Mouse (Mus musculus) layer of hippocampus, adult 9-10 months (tissue): ENCODE measurements around the gene Syngr2.
A peak's percentile ranks its signal among the peaks of the same experiment; 100 is the strongest.
"Not testable (repeated sequence)": the region's sequence is repeated elsewhere in the genome, so short reads cannot be mapped to it uniquely, and the experiment has no call there.

Source experiments
- DNase-seq: peaks from one replicate; pipeline ENCODE4 v3.0.0; 2022; ENCODE audit warnings: low spot score

Gene Syngr2

DNA sequence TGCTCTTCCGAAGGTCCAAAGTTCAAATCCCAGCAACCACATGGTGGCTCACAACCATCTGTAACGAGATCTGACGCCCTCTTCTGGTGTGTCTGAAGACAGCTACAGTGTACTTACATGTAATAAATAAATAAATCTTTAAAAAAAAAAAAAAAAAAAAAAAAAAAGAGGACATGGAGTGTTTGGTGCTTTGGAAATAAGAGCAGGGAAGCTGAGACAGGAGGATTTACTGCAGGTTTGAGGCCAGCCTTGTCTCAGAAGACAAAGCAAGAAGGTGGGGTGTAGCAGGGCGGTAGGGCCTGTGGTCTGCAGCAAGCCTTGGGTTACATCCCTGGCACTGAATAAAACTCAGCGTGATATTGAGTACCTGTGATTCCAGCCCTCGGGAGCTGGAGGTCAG lies 24.0 kb downstream of the Syngr2 start:
- DNase-seq, result not testable (repeated sequence)

DNA sequence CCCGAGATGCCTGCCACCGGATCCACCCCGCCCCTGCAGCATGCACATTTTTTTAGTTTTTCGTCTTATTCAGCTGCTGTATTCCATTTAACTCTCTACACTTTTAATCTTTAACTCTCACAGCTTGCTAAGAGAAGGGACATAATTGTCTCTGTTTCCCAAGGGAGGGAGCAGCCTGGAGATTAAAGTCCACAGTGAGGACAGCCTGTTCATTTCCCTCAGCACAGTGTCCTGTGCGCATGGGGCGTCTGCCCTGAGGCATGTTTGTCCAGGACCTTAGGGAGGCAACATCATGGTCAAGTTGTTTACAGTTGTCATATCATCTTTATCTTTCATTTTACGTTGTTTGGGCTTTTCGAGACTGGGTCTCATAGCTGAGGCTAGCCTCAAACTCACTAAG lies 24.6 kb downstream of the Syngr2 start:
- DNase-seq, result no peak

DNA sequence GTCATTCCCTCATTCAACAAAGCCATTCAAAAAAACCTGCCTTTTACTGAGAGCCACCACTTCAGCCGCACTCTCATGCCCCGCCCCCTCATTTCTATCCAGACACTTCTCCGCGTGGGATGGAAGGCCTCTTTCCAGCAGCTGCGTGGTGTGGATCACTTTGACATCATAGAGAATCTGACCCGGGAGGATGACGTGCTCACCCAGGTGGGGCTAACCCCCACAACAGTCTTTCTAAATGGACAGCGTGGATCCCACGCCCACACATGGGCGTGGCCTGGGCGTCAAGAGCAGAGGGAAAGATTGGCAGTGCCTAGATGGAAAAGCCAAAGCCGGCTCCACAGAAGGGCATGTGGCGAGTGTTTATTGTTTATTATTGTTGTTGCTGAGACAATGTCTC lies 26.8 kb downstream of the Syngr2 start:
- no peak for DNase-seq

DNA sequence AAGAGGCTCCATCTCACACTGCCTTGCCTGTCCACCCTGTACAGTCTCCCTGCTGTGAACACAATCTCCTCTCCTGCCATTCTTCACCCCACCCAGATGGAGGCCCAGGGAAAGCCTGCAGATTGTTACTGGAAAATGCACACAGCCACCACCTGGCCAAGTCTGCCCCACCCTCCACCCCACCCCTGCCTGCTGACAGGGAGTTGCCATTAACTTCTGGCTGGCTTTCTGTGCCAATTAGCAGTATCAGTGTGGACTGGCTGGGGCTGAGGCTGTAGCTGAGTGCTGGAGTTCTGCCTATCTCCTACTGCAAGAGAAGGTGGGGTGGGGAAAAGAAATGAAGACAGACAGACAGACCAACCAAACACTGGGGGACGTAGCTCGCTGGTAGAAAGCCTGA lies 29.1 kb downstream of the Syngr2 start:
- DNase-seq, result no peak

DNA sequence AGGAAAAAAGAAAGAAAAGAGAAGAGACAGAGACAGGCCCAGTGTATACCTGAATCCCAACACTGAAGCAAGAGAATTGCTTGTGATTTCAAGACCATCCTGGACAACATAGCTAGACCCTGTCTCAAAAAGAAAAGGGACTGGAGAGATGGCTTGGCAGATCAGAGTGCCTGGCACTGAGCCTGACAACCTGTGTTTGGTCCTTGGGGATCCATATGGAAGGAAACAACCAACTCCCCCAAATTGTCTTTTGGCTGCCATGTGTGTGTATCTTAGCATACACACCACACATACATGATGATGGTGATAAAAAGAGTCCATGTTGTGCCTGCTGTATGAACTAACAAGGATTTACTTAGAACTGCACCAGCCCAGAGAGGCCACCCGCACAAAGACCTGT lies 29.6 kb downstream of the Syngr2 start:
- DNase-seq, result no peak

DNA sequence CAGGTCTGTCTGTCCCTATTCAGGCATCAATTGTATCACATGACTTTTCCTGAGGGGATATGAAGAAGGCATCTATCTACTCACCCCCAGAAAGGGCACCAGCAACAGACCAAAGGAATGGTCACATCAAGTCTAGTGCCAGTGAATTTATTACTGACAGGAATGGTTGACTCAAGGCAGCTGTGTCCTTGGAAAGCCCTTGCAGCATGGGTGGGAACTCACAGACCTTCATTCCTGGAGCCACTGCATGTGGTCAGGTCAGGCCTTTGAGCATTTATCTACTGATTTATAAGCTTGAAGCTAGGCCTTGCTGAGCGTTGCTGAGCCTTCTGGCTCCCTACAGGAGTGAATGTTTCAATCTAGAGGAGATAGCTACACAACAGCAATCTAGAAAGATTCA lies 31.4 kb downstream of the Syngr2 start:
- no peak for DNase-seq

DNA sequence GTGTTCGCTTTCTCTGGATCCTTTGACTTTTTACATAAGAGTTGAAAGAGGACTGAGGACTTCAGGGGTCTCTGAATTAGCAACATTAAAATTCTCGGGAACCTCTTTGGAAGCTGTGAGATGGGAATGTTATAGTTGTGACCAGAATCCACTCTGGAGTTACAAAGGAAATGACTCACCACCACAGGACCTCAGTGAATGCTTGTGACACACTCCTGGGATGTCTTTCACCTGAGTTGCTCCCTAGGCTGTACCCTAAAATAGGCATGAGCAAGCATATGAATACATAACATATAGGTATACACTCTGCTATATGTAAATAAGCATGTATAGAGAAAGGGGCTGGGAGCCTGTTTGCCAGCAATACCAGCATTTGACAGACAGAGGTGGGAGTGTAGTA lies 34.0 kb downstream of the Syngr2 start:
- DNase-seq, result no peak

DNA sequence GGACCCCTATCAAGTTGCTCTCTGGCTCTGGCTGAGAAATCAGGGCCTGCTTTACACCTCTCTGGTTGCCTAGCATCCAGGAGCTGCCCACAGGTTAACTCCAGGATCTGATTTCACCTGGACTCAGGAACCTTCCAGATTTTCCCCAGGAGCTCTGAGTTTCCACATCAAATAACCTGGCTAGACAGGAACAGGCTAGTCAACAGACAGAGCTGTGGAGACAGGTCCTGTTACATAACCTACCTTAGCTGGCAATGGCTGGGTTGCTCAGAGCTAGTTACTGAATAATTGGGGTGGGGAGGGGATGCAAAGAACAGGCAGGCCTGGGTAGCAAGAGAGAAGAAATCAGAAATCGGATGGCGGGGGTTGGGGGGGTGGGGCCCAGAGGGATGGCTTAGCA lies 35.5 kb downstream of the Syngr2 start:
- no peak for DNase-seq

DNA sequence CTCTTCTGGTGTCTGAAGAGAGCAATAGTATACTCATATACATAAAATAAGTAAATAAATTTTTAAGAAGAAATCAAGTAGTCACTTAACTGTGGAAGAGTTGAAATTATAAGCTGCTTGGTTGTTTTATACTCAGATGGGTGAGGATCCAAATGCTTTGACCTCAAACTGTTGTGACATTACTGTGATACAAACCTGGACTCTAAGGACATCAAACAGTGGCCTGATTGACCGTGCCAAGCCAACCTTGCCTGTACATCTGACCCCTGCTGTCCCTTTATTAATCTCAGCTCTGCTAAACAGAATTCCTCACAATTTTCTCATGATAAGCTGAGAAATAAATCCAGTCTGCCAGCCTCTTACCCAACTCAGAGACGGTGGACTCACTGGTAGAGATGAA lies 36.2 kb downstream of the Syngr2 start:
- no peak for DNase-seq

DNA sequence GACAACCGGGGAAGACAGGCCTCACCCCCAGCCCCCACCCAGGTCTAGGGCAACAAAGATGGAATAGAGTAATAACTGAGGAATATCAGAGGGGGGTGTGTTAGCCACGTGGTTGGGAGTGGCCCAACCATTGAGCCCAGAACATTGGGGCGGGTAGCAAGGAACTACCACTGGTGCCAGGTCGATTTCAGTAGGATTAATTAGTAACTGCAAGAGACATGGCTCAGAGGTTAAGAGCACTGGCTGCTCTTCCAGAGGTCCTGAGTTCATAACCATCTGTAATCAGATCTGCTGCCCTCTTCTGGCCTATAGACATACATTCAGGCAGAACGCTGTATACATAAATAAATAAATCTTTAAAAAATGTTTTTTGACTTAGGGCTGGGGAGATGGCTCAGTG lies 37.2 kb downstream of the Syngr2 start:
- no peak for DNase-seq

DNA sequence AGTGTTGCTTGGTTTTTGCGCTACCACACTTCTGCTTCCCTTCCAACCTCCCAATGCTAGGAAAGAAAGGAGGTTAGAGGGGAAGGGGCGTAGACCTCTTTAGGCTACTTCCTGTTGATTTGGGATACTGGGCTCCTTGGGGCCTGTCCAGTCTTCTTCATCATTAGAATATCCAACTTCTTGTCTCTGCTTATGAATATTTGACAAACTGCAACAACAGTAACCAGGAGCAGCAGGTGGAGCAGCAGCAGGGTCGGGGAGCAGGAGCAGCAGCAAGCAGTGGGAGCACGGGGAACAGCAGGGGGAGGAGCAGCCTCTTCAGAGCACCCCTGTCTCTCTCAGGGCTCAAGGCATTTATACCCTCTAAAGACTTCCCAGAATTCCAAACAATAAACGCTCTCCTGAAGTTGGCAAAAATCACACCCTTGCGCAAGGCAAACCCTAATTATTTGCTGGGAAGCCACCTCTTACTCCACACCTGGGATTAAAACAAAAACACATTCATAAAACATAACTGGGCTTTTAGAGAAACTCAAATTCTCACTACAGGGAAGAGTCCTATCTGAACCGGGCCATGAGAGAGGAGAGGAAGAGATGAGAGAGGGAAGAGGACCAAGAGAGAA lies 38.2 kb downstream of the Syngr2 start:
- DNase-seq, result no peak

DNA sequence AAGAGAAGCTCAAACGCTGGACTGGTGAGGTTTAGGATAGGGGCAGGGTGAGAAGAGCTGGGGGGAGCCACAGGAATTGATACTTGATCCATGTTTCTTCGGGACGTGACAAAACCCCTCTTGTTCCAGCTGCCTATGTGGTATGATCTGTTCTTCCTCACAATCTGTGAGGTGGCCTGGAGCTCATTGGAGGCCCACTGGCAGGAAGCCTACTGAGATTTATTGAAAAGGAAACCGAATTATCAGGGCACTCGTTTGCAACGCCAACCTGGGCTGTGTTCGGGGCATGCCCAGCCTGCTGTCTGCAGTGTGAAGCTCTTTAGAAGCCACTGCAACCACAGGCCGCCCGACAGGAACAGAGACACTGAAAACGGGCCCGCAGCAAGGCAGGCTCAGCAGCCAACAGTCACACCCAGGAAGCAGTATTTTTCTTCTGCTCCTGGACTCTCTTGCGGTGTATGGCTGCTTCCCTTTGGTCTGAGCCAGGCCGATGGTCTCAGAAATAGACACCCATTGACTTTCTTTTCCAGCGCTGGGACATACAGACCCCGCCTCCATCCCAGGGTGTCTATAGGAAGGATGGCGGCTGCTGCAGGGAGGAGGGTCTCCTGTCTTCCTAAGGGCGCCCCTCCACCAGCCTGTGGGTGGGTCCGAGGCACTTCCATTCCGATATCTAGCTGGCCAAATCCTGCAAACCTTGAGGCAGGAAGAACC lies 39.0 kb downstream of the Syngr2 start:
- no peak for DNase-seq

DNA sequence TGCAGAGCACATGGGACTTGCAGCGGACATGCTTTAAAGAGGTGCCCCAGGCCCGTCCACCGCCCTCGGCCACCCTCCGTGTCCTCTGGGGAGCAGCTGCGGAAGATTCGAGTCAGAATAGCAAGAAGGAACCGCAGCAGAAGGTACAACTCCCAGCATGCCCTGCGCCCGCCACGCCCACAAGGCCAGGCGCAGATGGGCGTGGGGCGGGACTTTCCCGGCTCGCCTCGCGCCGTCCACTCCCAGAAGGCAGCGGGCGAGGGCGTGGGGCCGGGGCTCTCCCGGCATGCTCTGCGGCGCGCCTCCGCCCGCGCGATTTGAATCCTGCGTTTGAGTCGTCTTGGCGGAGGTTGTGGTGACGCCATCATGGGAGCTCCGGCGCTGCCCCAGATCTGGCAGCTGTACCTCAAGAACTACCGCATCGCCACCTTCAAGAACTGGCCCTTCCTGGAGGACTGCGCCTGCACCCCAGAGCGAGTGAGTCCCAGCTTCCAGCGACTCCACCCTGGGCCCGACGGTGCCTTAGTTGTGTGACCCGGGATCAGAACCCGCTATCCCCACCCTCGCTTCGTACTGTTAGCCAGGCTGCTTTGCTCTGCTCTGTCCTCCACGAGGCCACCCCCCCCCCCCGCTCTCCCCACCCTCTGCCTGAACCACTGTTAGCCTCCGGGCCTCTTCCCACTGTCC lies 39.7 kb downstream of the Syngr2 start, which contains the start of gene Birc5:
Gene Birc5, plus strand, starts transcription at position 267 of the 687 bp plus-strand sequence.
- DNase-seq, result peak; percentile 87

DNA sequence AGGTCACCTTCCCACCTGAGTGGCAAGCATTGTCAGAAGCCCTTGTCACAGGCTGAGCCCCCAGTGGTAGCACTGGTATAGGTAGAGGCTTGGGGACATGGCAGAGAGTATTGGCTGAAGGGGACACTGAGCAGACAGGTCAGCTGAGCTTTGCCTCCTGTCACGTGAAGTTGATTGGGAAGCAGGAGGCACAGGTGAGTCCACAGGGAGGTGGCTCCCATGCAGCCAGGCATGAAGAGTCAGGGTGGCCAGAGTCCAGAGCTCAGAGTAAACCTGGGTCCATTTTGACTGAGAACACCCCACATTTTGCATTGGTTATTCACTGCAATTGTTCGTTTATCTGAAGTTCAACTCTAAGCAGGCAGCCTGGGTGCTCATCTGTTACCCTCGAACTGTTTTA lies 43.4 kb downstream of the Syngr2 start:
- DNase-seq, result no peak

DNA sequence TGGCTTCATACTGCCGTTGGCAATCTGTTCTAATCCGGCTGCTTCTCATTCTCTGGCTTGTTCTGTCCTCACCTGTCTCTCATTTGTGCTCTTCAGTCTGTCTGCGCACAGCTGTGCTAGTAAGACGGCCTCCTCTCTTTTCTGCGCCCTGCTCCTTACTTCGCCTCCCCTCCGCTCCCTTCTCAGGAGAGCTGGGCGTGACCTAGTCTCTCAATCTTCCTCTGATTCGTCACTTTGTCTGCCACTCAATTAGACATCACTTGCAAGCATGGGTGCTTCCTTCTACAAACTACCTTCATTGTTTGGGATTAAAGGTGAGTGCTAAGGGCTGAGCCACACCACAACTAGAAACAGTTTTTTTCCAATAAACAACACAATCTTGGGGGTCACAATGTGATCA lies 44.8 kb downstream of the Syngr2 start:
- no peak for DNase-seq

DNA sequence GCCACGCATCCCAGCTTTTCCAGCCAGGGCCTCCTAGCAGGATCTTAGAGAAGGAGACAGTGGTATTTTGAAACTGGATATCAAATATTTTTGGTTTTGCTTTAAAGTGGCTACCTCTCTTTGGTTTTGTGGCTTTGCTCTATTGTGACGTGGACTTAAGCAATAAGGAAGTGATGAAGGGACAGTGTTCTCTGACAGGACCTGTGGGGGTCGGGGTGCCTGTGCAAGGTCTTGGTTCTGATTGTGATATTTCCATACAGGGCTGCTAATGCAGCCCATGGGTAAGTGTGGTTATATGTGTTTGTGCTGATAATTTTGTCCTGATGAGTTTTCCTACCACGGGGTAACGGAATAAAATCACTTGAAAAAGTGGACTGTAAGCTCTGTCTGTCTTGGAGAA lies 45.9 kb downstream of the Syngr2 start:
- no peak for DNase-seq

DNA sequence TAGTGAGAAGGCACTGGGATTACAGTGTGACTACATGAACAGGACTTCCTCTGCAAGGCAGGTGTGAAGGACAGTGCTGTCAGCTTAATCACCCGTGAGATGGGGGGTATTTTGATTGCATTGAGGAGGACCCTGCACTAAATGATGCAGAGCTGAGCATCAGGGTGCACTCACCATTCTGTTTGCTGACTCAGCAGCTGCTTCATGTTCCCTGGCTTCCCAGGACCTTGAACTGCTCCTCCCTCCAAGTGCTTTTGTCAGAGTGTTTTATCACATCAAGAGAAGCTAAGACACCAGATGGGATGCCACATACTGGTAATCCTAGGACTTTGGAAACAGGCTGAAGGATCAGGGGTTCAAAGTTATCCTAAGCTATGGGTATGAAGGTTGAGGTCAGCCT lies 46.5 kb downstream of the Syngr2 start:
- no peak for DNase-seq

DNA sequence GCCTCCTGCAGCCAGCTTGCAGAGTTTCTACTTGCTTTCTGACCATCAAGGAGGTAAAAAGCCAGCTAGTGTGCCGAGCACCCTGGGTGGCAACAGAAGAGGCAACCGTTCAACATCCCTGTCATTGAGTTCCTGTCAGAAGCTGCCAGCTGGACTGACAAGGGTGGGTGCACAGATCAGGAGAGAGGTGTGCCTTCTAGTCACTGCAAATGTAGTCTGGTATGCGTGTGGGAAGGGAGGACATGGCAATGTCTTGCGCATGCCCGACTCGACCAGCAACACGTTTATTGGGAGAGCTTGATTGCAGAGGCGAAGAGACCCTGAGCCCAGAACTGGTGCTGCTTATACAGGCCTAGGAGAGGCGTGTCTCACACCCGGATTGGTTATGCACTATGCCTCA lies 48.0 kb downstream of the Syngr2 start:
- no peak for DNase-seq

DNA sequence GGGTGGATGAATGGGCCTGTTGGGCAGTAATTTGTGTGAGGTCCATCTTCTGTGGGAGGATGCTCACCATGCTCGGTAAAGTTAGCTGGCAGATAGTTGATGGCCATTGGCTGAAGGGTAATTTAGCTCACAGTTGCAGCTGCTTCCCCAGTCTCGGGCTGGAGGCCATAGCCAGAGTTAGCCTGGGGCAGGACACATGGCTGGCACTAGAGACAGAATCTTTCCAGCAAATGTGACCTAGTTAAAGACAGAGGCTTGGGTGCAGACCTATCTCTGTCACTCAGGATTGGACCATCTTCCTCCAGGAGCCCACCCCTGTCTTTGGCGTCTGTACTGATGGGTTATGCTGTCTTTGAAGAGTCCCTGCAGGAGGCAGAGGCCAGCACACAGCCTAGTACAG lies 48.9 kb downstream of the Syngr2 start:
- no peak for DNase-seq

DNA sequence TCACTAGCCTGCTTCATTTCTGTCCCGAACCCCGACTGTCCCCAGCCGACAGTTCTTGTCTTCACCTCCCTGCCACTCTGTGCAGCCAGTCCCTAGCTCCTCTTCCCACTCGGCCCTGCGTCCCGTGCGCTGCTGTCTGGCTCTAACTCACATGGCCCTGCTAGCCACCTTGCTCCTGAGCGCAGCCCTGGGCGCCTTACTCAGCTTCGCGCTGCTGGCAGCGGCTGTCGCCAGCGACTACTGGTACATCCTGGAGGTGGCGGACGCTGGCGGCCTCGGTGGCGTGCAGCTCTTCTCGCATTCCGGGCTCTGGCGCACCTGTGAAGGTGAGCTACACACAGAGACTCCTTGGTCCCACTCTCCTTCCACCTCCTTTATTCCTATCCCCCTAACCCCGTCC lies 51.1 kb downstream of the Syngr2 start, which contains the start of gene Tmem235:
Gene Tmem235, plus strand, starts transcription at position 152 of the 400 bp plus-strand sequence.
- no peak for DNase-seq

DNA sequence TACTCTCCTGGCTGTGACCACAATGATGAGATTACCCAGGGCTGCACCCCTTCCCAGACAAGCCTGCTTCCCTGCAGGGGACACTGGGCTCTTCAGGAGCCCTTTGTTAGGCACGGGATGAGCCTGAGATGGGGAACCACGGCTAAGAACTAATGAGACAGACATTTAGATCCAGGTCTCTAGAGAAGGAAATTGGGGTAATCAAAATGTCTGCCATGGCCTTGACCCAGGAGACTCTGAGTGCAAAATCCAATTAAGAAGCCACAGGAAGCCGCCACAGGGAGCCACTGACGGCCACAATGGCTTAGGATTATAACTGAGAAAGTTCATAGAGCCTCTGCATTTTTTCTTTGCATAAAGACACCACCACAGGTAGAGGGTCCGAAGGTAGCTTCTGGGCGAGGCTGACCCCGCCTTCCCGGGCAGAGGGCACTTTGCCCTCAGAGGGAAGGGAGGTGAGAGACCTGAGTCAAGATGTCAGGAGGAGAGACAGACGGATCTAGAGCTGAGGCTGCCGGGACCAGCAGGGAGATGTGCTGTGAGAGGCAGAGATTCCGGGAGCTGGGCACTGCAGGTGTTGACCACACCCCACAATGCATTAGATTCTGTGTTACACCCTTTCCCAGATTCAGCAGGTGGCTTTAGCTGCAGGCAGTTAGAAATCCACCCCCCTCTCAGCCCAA lies 53.8 kb downstream of the Syngr2 start:
- DNase-seq, result no peak
